Mouse (Mus musculus): ENCODE measurements around the gene Olfr506. TPM values are rescaled to one million over a fixed set of nuclear protein-coding genes. Genes with fewer than 3 reads are reported as not detected.

The Olfr506 gene
- not detected in 2 replicates for polyA plus RNA-seq (2012; rRNA removed)

DNA sequence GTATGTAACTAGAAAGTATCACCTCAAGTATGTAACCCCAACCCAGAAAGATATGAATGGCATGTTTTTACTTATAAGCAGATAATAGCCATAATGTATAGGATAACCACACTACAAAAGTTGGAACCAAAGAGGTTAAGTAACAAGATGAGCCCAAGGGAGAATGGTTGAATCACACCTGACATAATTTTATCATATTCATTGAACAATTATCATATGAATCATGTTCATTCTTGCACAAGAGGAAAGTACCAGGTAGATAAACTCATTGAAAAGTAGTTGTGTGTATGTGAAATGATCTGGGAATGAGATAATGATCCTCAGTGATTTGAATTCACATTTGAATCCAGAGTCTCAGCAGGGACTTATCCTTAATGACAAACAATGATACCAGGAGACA is at the start of gene Olfr506:
Gene Olfr506, plus strand, starts transcription at position 301 of the 400 bp plus-strand sequence.

DNA sequence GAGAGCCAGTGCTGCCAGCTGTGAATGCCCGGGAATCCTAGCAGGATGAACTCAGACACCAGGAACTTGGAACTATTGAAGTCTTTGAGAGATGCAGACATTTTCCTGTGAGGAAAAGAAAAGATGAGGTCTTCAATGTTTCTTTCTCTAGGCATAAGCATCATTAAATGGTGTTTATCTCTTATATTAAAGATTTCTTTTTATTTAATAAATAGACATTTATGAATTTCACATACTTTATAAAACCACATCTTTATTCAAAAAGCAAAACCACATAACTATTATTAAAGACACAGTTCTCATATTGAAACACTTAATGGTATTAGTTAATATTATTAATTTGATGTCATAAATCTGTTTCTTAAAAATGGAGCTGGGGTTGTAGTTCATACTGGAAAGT is 44.9 kb upstream of the Olfr506 start, which contains the start of gene Olfr504:
Gene Olfr504, minus strand, starts transcription at position 101 of the 400 bp plus-strand sequence.

DNA sequence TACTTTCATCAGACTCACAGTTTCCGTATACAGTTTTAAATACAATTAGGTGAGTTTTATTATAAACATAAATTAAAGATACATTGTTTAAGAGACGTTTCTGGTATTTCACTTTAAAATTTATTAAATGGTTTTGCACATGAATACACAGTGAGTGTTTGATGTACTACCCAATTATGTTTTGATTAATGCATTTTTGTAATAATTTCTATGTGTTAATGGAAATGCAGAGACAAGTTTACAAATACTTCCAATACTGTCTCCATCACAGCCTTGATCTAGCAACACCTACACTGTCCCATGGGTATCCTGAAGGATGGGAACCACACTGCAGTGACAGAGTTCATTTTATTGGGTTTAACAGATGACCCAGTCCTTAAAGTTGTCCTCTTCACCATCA is 10.9 kb downstream of the Olfr506 start, which contains the start of gene Olfr507:
Gene Olfr507, plus strand, starts transcription at position 301 of the 400 bp plus-strand sequence.

DNA sequence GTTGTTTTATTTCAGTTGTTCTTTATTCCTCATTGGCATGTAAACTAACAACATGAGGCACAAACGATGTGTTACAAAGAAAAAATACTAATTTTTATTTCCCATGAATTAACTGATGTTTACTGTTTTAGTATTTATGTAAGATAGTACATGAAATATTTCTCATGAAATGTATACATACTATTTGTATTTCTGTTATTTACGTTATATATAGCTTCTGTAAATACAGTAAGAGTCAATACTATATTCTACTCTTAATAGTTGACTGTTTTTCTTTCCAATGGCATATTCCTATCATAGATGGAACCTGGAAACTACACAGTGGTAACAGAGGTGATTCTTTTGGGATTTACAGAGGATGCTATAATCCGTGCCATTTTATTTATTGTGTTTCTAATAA is 19.1 kb downstream of the Olfr506 start, which contains the start of gene Olfr508:
Gene Olfr508, plus strand, starts transcription at position 301 of the 400 bp plus-strand sequence.

DNA sequence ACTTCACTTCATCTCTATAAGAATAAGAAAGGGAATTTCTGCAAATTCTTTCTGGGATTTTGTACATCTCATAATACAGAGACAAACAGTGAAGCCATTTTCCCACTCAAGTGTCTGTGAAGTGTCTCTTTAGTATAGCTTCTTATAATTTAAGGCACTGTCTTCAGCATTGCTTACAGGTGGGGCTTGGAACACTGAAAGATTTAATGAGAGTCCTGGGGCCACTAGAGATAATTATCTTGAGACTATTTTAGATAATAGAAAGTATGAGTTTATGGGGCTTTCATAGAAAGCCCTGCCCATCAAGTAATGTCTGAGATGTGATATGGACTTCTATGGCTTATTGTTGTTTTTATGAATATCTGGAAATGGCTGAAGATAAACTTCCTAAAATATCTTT is 41.2 kb downstream of the Olfr506 start, which contains the start of gene Olfr509:
Gene Olfr509, minus strand, starts transcription at position 101 of the 400 bp plus-strand sequence.

Other genes with a start within 250 kb of the Olfr506 start
- not detected in 2 replicates for gene Olfr494, start 245.5 kb upstream of the Olfr506 start, polyA plus RNA-seq (2012; rRNA removed)
- gene Olfr495, start 217.6 kb upstream of the Olfr506 start, polyA plus RNA-seq (2012; rRNA removed), result not detected in 2 replicates
- not detected in 2 replicates for gene Olfr497, start 190.4 kb upstream of the Olfr506 start, polyA plus RNA-seq (2012; rRNA removed)
- gene Olfr498, start 145.5 kb upstream of the Olfr506 start, polyA plus RNA-seq (2012; rRNA removed), result not detected in 2 replicates
- gene Olfr502, start 85.7 kb upstream of the Olfr506 start, polyA plus RNA-seq (2012; rRNA removed), result not detected in 2 replicates
- not detected in 2 replicates for gene Olfr503, start 66.3 kb upstream of the Olfr506 start, polyA plus RNA-seq (2012; rRNA removed)
- not detected in 2 replicates for gene Olfr504, start 45.0 kb upstream of the Olfr506 start, polyA plus RNA-seq (2012; rRNA removed)
- not detected in 2 replicates for gene Olfr507, start 11.0 kb downstream of the Olfr506 start, polyA plus RNA-seq (2012; rRNA removed)
- gene Olfr508, start 19.2 kb downstream of the Olfr506 start, polyA plus RNA-seq (2012; rRNA removed), result not detected in 2 replicates
- not detected in 2 replicates for gene Olfr509, start 41.1 kb downstream of the Olfr506 start, polyA plus RNA-seq (2012; rRNA removed)
- not detected in 2 replicates for gene Olfr510, start 55.6 kb downstream of the Olfr506 start, polyA plus RNA-seq (2012; rRNA removed)
- not detected in 2 replicates for gene Olfr512, start 102.5 kb downstream of the Olfr506 start, polyA plus RNA-seq (2012; rRNA removed)
- not detected in 2 replicates for gene Olfr513, start 140.2 kb downstream of the Olfr506 start, polyA plus RNA-seq (2012; rRNA removed)
- not detected in 2 replicates for gene Olfr514, start 215.2 kb downstream of the Olfr506 start, polyA plus RNA-seq (2012; rRNA removed)
- gene Olfr516, start 239.7 kb downstream of the Olfr506 start, polyA plus RNA-seq (2012; rRNA removed), result not detected in 2 replicates

All from liver, embryonic 18 days (tissue).